Mouse (Mus musculus) limb, embryonic 11.5 days (tissue): ENCODE measurements around the gene Lclat1. TPM values are rescaled to one million over a fixed set of nuclear protein-coding genes. Genes with fewer than 3 reads are reported as not detected.
"Not testable (repeated sequence)": the region's sequence is repeated elsewhere in the genome, so short reads cannot be mapped to it uniquely, and the experiment has no call there.

ENCODE experiments used
- ATAC-seq: fragments of 200-750 bp; cut with Nextera tagmentation; 2 replicates; pipeline ENCODE4 v1.8.0; 2017; ENCODE audit warnings: low read depth; ENCODE audit not compliant: insufficient number of reproducible peaks, low FRiP score, low TSS enrichment
- DNase-seq: peaks from one replicate; pipeline ENCODE4 v3.0.0-alpha.2; 2015; ENCODE audit warnings: low spot score
- H3K27ac ChIP-seq: fragments of 300-500 bp; sonication (generic); replicated peaks from 2 replicates; pipeline ENCODE4 v1.5.1; 2014; ENCODE audit warnings: low read depth, mild to moderate bottlenecking, low read length
- H3K27me3 ChIP-seq: fragments of 300-500 bp; sonication (generic); 2 replicates; pipeline ENCODE4 v1.6.1; 2014; ENCODE audit warnings: mild to moderate bottlenecking, low read length, mixed read lengths; ENCODE audit not compliant: control insufficient read depth, insufficient read depth
- H3K36me3 ChIP-seq: fragments of 300-500 bp; sonication (generic); 2 replicates; pipeline ENCODE4 v1.6.1; 2014; ENCODE audit warnings: mild to moderate bottlenecking, low read length, moderate library complexity, mixed read lengths; ENCODE audit not compliant: control insufficient read depth, insufficient read depth
- H3K4me1 ChIP-seq: fragments of 300-500 bp; sonication (generic); 2 replicates; pipeline ENCODE4 v1.6.1; 2014; ENCODE audit warnings: low read length, mixed read lengths; ENCODE audit not compliant: control insufficient read depth, insufficient read depth
- H3K4me2 ChIP-seq: fragments of 300-500 bp; sonication (generic); 2 replicates; pipeline ENCODE4 v1.6.1; 2014; ENCODE audit warnings: low read depth, mild to moderate bottlenecking, moderate library complexity; ENCODE audit not compliant: severe bottlenecking
- H3K4me3 ChIP-seq: fragments of 300-500 bp; sonication (generic); 2 replicates; pipeline ENCODE4 v1.5.1; 2014; ENCODE audit warnings: low read depth, low read length
- H3K9ac ChIP-seq: fragments of 300-500 bp; sonication (generic); 2 replicates; pipeline ENCODE4 v1.6.1; 2014; ENCODE audit warnings: mild to moderate bottlenecking, low read length
- H3K9me3 ChIP-seq: fragments of 300-500 bp; sonication (generic); 2 replicates; pipeline ENCODE4 v1.6.1; 2016; ENCODE audit warnings: low read length; ENCODE audit not compliant: control insufficient read depth
- WGBS: fragments of 180-500 bp; shearing (Covaris S2); extraction: QIAGEN DNeasy Blood & Tissue Kit; methylation state at CpG from one replicate; pipeline ENCODE4 v1.1.7; 2014; 5-methylcytosine and 5-hydroxymethylcytosine counted together
- polyA plus RNA-seq: library from polyadenylated mRNA; unstranded; fragments of >200 nt; fragmentation: Nextera tagmentation; extraction: Ambion mirVana; gene quantifications from 2 replicates; pipeline ENCODE4 v1.2.1, GENCODE M21; 2014

Gene Lclat1
- polyA plus RNA-seq, 1 experiment from 2014 or later: 18.5 TPM

DNA sequence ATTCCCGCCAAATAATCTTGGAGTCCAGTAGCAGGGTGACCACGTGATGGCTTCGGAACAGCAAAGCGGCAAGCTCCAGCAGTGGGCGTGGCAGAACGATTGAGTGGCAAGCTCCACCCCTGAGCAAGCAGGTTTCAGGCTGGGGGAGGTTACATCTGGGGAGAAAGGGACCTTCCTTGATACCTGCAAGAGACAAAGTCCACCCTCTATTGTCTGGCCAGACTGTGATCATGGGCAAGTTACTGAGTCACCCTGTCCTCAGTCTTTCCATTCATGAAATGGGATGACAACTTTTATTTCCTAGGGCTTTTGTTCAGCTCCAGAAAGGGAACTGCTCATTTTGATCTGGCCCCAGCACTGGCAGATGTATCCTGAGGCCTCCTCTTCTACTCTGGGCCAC lies 174.9 kb downstream of the Lclat1 start:
- H3K4me2 ChIP-seq, ATAC-seq, H3K4me3 ChIP-seq, H3K27me3 ChIP-seq, DNase-seq, H3K27ac ChIP-seq, H3K36me3 ChIP-seq, H3K4me1 ChIP-seq, H3K9ac ChIP-seq, H3K9me3 ChIP-seq: not testable (repeated sequence)
- 28% methylated on average over 6 of the region's 6 CpGs for WGBS

DNA sequence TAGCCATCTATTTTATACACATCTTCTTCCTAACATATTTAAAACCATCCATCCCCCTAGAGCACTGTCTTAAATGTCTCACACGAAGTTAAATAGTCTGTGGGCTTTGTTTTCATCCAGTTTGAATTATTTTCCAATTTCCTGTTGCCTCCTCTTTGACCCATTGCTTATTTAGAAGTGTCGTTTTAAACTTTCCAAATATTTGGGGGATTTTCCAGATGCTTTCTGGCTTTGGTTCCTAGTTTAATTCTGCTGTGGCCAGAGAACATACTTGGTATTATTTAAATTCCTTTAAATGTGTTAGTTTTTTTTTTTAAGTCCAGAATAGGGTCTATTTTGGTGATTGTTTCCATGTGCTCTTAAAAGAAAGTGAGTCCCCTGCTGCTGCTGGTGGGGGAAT lies 176.5 kb downstream of the Lclat1 start:
- no peak for DNase-seq
- Histone ChIP-seq H3K4me2 (no peak overlapping the region), H3K36me3 (no peaks in the 10 kb centered on the region), H3K4me3 (no peak overlapping the region), H3K27me3 (no peaks in the 10 kb centered on the region), H3K4me1 (no peaks in the 10 kb centered on the region), H3K27ac (no peak overlapping the region), H3K9me3 (no peaks in the 10 kb centered on the region), H3K9ac (no peak overlapping the region)
- ATAC-seq: no peak
- WGBS: 17% methylated on average over 2 of the region's 2 CpGs

Other genes starting within 250 kb of the Lclat1 start
- 2.6 and 3.6 TPM in 2 replicates for gene Lbh, start 189.7 kb upstream of the Lclat1 start, polyA plus RNA-seq